Mouse (Mus musculus): ENCODE measurements around the gene Brinp2. TPM values are rescaled to one million over a fixed set of nuclear protein-coding genes. Genes with fewer than 3 reads are reported as not detected.

Brinp2 gene
- total and polyA plus RNA-seq, 3 experiments, result 0.11 TPM; not detected in 2

DNA sequence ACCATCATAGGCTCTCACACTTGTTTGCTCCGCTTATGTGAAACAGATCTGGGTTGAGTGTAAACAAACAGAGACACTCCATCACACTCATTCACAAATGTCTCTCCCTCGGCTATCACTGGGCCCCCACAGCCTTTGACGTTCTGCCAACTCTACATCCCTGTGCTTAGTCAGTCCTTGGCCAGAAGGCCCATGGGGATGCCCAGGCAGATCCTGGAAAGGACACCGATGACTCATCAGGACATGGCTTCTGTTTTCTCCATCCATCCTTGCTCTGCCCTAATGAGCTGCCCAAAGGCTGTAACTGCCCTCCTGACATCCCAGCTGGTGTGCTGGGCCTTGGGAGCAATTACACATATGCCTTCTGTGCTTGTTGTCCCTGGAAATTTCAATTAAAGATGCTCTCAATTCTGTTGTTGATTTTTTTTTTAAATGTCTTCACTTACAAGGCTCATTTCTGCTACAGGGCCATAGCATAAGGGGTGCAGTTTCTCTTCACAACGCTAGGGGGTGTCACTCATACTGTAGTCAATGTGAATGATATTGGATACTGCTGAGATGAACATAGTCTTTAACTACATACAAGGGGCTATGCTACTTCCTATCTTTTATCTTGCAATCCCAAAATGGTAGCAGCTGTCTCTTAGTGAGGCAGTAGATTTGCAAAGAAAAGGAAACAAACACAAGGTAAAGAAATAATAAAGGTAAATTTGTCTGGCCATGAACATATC lies 45.5 kb downstream of the Brinp2 start:
- TF ChIP-seq TAL1 (conservative IDR thresholded peaks at IDR 0.05; ENCODE audit: low read depth, low read length), result no peak
- no peak for TF ChIP-seq POLR2AphosphoS5 (IDR thresholded peaks at IDR 0.05; ENCODE audit: insufficient replicate concordance, low read depth, low read length)
- TF ChIP-seq GATA1 (IDR thresholded peaks at IDR 0.05; ENCODE audit: borderline replicate concordance, low read length), result no peak
- no peak for TF ChIP-seq GATA2 (IDR thresholded peaks at IDR 0.05; ENCODE audit: borderline replicate concordance, low read depth, low read length)
- no peak for TF ChIP-seq CTCF (IDR thresholded peaks at IDR 0.05; ENCODE audit: low read depth, low read length)
- ATAC-seq (ENCODE audit: extremely low read depth, insufficient number of reproducible peaks, low FRiP score, poor library complexity, severe bottlenecking) (no peak), DNase-seq (ENCODE audit: low spot score) (no peak)
- Histone ChIP-seq H3K4me3 (ENCODE audit: low read depth, low read length) (no peak overlapping the region), H3K9me3 (replicated peaks) (peaks cover 23% of the 10 kb centered on the region), H3K27me3 (ENCODE audit: insufficient read depth, low read length) (no peaks in the 10 kb centered on the region), H3K36me3 (replicated peaks) (no peaks in the 10 kb centered on the region), H3K4me1 (ENCODE audit: insufficient read depth, low read depth, low read length) (no peaks in the 10 kb centered on the region)

DNA sequence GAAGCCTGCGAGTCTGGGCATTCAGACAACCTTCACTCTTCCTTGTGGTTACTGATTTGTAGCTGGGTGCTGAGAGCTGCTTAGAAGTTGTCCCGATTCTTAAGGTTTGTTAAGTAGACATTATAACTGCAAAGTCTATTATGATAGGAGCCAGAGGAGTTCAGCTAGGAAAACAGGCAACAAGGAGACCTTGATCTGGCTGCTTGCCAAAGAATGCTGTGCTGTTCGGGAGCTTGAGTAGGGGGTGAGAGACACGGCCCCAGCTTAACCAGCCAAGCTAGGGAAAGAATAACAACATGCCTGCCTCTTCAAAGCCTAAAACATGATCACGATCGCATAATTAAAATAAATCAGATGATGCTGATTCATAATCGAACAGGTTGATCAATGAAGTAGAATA lies 59.1 kb downstream of the Brinp2 start:
- Histone ChIP-seq H3K4me3 (ENCODE audit: low read depth, low read length) (no peak overlapping the region), H3K4me1 (ENCODE audit: insufficient read depth, low read depth, low read length) (no peaks in the 10 kb centered on the region), H3K9me3 (replicated peaks) (peaks cover 35% of the 10 kb centered on the region), H3K27me3 (ENCODE audit: insufficient read depth, low read length) (no peaks in the 10 kb centered on the region), H3K36me3 (replicated peaks) (no peaks in the 10 kb centered on the region)
- DNase-seq (ENCODE audit: low spot score) (no peak), ATAC-seq (ENCODE audit: extremely low read depth, insufficient number of reproducible peaks, low FRiP score, poor library complexity, severe bottlenecking) (no peak)
- TF ChIP-seq CTCF (IDR thresholded peaks at IDR 0.05; ENCODE audit: low read depth, low read length) (no peak), TAL1 (conservative IDR thresholded peaks at IDR 0.05; ENCODE audit: low read depth, low read length) (no peak), POLR2AphosphoS5 (IDR thresholded peaks at IDR 0.05; ENCODE audit: insufficient replicate concordance, low read depth, low read length) (no peak), GATA1 (IDR thresholded peaks at IDR 0.05; ENCODE audit: borderline replicate concordance, low read length) (no peak), GATA2 (IDR thresholded peaks at IDR 0.05; ENCODE audit: borderline replicate concordance, low read depth, low read length) (no peak)

DNA sequence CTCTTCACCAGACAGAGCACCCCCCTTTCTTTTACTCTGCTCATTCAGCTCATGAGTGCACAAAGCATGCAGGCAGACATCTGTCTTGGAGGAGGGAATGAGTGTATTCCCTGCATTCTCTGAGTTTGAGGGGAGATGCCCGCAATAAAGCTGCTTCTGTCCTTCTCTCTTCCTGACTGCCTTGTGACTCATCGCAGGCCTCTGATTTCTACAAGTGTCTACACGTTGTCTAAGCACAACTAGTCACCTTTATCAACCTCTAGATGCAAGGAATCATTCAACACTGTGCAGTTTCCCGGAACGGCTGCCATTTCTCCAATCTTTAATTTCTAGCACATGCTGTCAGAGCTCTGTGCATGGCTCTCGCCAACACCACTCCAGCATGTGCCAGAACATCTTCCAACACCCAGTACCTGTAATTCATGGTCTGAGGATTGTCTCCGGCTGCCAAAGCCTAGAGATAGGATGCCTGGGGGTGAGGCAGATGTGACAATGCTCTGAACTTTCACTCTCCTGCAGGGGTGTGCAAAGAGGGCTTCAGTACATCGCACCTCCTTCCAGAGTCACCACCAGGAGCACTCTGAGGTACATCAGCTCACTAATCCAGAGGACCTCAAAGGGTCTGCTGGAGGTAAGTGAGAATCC lies 59.7 kb downstream of the Brinp2 start:
- ATAC-seq (ENCODE audit: extremely low read depth, insufficient number of reproducible peaks, low FRiP score, poor library complexity, severe bottlenecking) (no peak), DNase-seq (ENCODE audit: low spot score) (no peak)
- H3K9me3 ChIP-seq (replicated peaks), result peaks cover 37% of the 10 kb centered on the region
- no peaks in the 10 kb centered on the region for H3K27me3 ChIP-seq (ENCODE audit: insufficient read depth, low read length)
- no peaks in the 10 kb centered on the region for H3K4me1 ChIP-seq (ENCODE audit: insufficient read depth, low read depth, low read length)
- no peak overlapping the region for H3K4me3 ChIP-seq (ENCODE audit: low read depth, low read length)
- TF ChIP-seq GATA2 (IDR thresholded peaks at IDR 0.05; ENCODE audit: borderline replicate concordance, low read depth, low read length) (no peak), CTCF (IDR thresholded peaks at IDR 0.05; ENCODE audit: low read depth, low read length) (no peak), TAL1 (conservative IDR thresholded peaks at IDR 0.05; ENCODE audit: low read depth, low read length) (no peak), GATA1 (IDR thresholded peaks at IDR 0.05; ENCODE audit: borderline replicate concordance, low read length) (no peak), POLR2AphosphoS5 (IDR thresholded peaks at IDR 0.05; ENCODE audit: insufficient replicate concordance, low read depth, low read length) (no peak)
- H3K36me3 ChIP-seq (replicated peaks), result no peaks in the 10 kb centered on the region

DNA sequence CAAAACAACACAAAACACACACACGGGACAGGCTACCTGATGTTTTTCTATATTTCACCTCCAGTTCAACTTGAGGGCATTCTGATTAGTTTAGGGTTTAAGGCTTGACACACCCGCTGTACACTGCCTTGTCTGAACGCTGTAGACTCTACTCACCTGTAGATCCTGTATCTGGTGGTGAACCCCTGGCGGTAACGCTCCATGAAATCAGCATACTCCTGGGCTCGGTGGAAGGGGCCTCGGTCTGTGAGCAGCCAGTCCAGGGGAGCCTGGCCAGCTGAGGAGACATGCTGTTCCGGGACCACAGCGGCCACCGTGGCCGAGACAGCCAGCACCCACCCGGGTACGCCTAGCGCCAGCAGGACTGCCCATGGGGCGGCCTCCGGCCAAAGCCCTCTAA lies 60.9 kb downstream of the Brinp2 start:
- TF ChIP-seq GATA2 (IDR thresholded peaks at IDR 0.05; ENCODE audit: borderline replicate concordance, low read depth, low read length) (no peak), GATA1 (IDR thresholded peaks at IDR 0.05; ENCODE audit: borderline replicate concordance, low read length) (no peak), POLR2AphosphoS5 (IDR thresholded peaks at IDR 0.05; ENCODE audit: insufficient replicate concordance, low read depth, low read length) (no peak), TAL1 (conservative IDR thresholded peaks at IDR 0.05; ENCODE audit: low read depth, low read length) (no peak), CTCF (IDR thresholded peaks at IDR 0.05; ENCODE audit: low read depth, low read length) (no peak)
- no peak for DNase-seq (ENCODE audit: low spot score)
- no peak for ATAC-seq (ENCODE audit: extremely low read depth, insufficient number of reproducible peaks, low FRiP score, poor library complexity, severe bottlenecking)
- Histone ChIP-seq H3K27me3 (ENCODE audit: insufficient read depth, low read length) (no peaks in the 10 kb centered on the region), H3K9me3 (replicated peaks) (peaks cover 36% of the 10 kb centered on the region), H3K4me3 (ENCODE audit: low read depth, low read length) (no peak overlapping the region), H3K36me3 (replicated peaks) (no peaks in the 10 kb centered on the region), H3K4me1 (ENCODE audit: insufficient read depth, low read depth, low read length) (no peaks in the 10 kb centered on the region)

DNA sequence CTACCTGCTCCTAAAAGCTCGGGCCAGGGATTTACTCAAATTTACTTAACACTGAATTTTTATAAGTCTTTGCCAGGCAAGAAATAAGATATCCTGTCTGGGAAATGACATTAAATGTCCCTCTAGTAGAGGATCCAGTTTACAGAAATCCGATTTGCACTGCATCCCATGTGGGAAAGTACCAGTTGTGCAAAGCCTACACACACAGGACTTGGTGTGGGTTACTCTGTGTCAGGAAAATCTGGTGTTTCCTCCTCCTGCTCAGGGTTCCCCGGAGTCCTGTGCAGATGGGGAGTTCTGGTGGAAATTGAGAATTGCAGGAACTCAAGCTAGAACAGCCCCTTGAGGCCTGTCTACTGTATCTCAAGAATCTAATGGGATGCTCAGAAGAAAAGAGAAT lies 70.9 kb downstream of the Brinp2 start:
- Histone ChIP-seq H3K4me3 (ENCODE audit: low read depth, low read length) (no peak overlapping the region), H3K9me3 (replicated peaks) (peaks cover 26% of the 10 kb centered on the region), H3K27me3 (ENCODE audit: insufficient read depth, low read length) (no peaks in the 10 kb centered on the region), H3K4me1 (ENCODE audit: insufficient read depth, low read depth, low read length) (no peaks in the 10 kb centered on the region), H3K36me3 (replicated peaks) (no peaks in the 10 kb centered on the region)
- TF ChIP-seq GATA2 (IDR thresholded peaks at IDR 0.05; ENCODE audit: borderline replicate concordance, low read depth, low read length) (no peak), GATA1 (IDR thresholded peaks at IDR 0.05; ENCODE audit: borderline replicate concordance, low read length) (no peak), POLR2AphosphoS5 (IDR thresholded peaks at IDR 0.05; ENCODE audit: insufficient replicate concordance, low read depth, low read length) (no peak), CTCF (IDR thresholded peaks at IDR 0.05; ENCODE audit: low read depth, low read length) (no peak), TAL1 (conservative IDR thresholded peaks at IDR 0.05; ENCODE audit: low read depth, low read length) (no peak)
- ATAC-seq (ENCODE audit: extremely low read depth, insufficient number of reproducible peaks, low FRiP score, poor library complexity, severe bottlenecking) (no peak), DNase-seq (ENCODE audit: low spot score) (no peak)

DNA sequence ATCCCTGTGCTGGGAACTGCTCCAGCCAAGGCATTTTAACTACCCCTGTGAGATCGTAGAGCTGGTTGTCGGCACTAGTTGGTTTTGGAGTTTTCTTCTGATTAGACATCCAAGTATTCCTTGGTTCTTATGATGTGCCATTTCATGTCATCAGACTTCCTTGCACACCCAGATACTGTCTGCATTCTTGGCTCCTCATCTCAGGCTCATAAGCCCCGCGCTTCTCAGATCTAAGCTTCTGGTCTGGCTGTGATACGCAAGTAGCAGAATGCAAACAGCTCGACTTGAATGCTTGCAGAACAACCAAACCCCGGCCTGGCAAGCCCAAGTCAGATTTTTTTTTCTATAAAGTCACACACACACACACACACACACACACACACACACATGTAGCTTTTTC lies 72.3 kb downstream of the Brinp2 start:
- no peak for DNase-seq (ENCODE audit: low spot score)
- Histone ChIP-seq H3K4me3 (ENCODE audit: low read depth, low read length) (no peak overlapping the region), H3K4me1 (ENCODE audit: insufficient read depth, low read depth, low read length) (no peaks in the 10 kb centered on the region), H3K9me3 (replicated peaks) (peaks cover 29% of the 10 kb centered on the region), H3K27me3 (ENCODE audit: insufficient read depth, low read length) (no peaks in the 10 kb centered on the region), H3K36me3 (replicated peaks) (no peaks in the 10 kb centered on the region)
- TF ChIP-seq GATA2 (IDR thresholded peaks at IDR 0.05; ENCODE audit: borderline replicate concordance, low read depth, low read length), result no peak
- no peak for TF ChIP-seq GATA1 (IDR thresholded peaks at IDR 0.05; ENCODE audit: borderline replicate concordance, low read length)
- no peak for TF ChIP-seq CTCF (IDR thresholded peaks at IDR 0.05; ENCODE audit: low read depth, low read length)
- TF ChIP-seq TAL1 (conservative IDR thresholded peaks at IDR 0.05; ENCODE audit: low read depth, low read length), result no peak
- no peak for TF ChIP-seq POLR2AphosphoS5 (IDR thresholded peaks at IDR 0.05; ENCODE audit: insufficient replicate concordance, low read depth, low read length)
- ATAC-seq (ENCODE audit: extremely low read depth, insufficient number of reproducible peaks, low FRiP score, poor library complexity, severe bottlenecking), result no peak

All from G1E (cell line).